In the genomic region with DNA sequence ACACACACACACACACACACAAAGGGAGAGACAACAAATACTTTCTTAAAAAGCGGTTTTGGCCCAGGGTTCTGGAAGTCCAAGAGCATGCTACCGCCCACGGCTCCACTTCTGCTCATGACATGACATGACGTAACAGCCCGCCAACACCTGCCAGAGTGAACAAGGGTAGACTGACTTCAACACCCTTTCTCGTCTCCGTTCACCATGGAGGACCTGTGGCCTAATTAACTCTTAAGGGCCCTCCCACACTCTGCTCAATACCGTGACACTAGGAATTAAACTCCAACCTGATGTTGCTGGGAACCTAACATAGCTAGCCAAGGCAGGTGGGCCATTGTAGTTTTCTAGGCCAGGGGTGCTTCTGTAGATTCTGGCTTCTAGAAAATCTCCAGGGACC, we compare ENCODE assay signal across 22 mouse cellular contexts. TPM values are rescaled to one million over a fixed set of nuclear protein-coding genes. Genes with fewer than 3 reads are reported as not detected.
A peak's percentile ranks its signal among the peaks of the same experiment; 100 is the strongest.
DNase-seq lines count a peak whose midpoint lies in the region; ATAC-seq lines count a peak whose summit lies in the region.
"Had no signal": no experiment of that assay in that cellular context is flagged by ENCODE, and none has a peak within 500 bp of the region (broad histone marks: within the 10 kb centered on the region; RNA-seq: fewer than 3 reads in every experiment).

No protein-coding gene starts in this region.

- no peaks in the 10 kb centered on the region for H3K27me3 ChIP-seq in kidney, embryonic 14.5 days (ENCODE audit: control insufficient read depth, insufficient read depth, low read length)
- H3K27me3 ChIP-seq: forebrain, embryonic 15.5 days; heart, embryonic 15.5 days; hindbrain, embryonic 13.5 days; neural tube, embryonic 15.5 days; stomach, embryonic 15.5 days had no signal

- H3K27ac ChIP-seq in kidney, embryonic 14.5 days (ENCODE audit: low read depth, low read length), result peak overlapping the region; percentile 60; the same call in 1 of the 2 replicates
- H3K27ac ChIP-seq: embryonic facial prominence, embryonic 10.5 days; forebrain, embryonic 15.5 days; heart, adult 2 months; heart, embryonic 15.5 days; hindbrain, embryonic 13.5 days; midbrain, embryonic 12.5 days; neural tube, embryonic 15.5 days; stomach, embryonic 15.5 days had no signal

- H3K4me1 ChIP-seq in kidney, embryonic 14.5 days (ENCODE audit: control insufficient read depth, insufficient read depth, low read length), result peaks cover 10% of the 10 kb centered on the region
- H3K4me1 ChIP-seq: forebrain, embryonic 15.5 days had no signal

- no peaks in the 10 kb centered on the region for H3K9me3 ChIP-seq in kidney, embryonic 14.5 days (ENCODE audit: control insufficient read depth, low read length)
- H3K9me3 ChIP-seq: embryonic facial prominence, embryonic 10.5 days; forebrain, embryonic 15.5 days; heart, embryonic 15.5 days; hindbrain, embryonic 13.5 days; midbrain, embryonic 12.5 days; neural tube, embryonic 15.5 days; stomach, embryonic 15.5 days had no signal

- peak; percentile 66 for DNase-seq in heart, adult 11 months
- no peak for DNase-seq in heart, adult 9 months (ENCODE audit: low spot score in 2 of 2)
- peak; percentile 62 for DNase-seq in kidney, adult 9 months
- no peak for DNase-seq in kidney, postnatal 10 days
- DNase-seq in kidney, postnatal 36 days, result peak; percentile 43 to 51
- DNase-seq: cerebellum, postnatal 10 days; gastrocnemius, postnatal 14 days; heart, adult 2 months; heart, postnatal 36 days; right cerebral cortex, adult 18-20 months; thymus, adult 2 months; thymus, postnatal 4 days had no signal

- WGBS in kidney, embryonic 14.5 days, result 61% methylated on average over 8 of the region's 8 CpGs

- H3K4me3 ChIP-seq in kidney, embryonic 14.5 days (ENCODE audit: low read length), result no peak overlapping the region
- H3K4me3 ChIP-seq: embryonic facial prominence, embryonic 10.5 days; forebrain, embryonic 15.5 days; heart, adult 2 months; heart, embryonic 15.5 days; hindbrain, embryonic 13.5 days; midbrain, embryonic 12.5 days; neural tube, embryonic 15.5 days; stomach, embryonic 15.5 days had no signal

- H3K36me3 ChIP-seq in kidney, embryonic 14.5 days (ENCODE audit: control insufficient read depth, insufficient read depth, low read length), result peaks cover 3% of the 10 kb centered on the region; the same call in 1 of the 2 replicates
- H3K36me3 ChIP-seq: heart, embryonic 15.5 days; stomach, embryonic 15.5 days had no signal

- ATAC-seq in kidney, embryonic 14.5 days (ENCODE audit: low FRiP score, low TSS enrichment), result no peak
- ATAC-seq in CD4-positive, CD25-positive, alpha-beta regulatory T cell, adult 4 months, result no peak
- ATAC-seq: forebrain, embryonic 15.5 days had no signal

- no peak overlapping the region for H3K9ac ChIP-seq in kidney, embryonic 14.5 days (ENCODE audit: low read depth, low read length)
- H3K9ac ChIP-seq: forebrain, embryonic 15.5 days; heart, embryonic 15.5 days; hindbrain, embryonic 13.5 days; midbrain, embryonic 12.5 days; neural tube, embryonic 15.5 days; stomach, embryonic 15.5 days had no signal

- no peak overlapping the region for H3K4me2 ChIP-seq in kidney, embryonic 14.5 days (replicated peaks; ENCODE audit: low read depth, low read length)
- H3K4me2 ChIP-seq: forebrain, embryonic 15.5 days; heart, embryonic 15.5 days; hindbrain, embryonic 13.5 days; liver, embryonic 11.5 days; midbrain, embryonic 12.5 days; neural tube, embryonic 15.5 days; stomach, embryonic 15.5 days had no signal

RNA-seq across cellular contexts. Expression of a gene that starts 8.9 kb away (rescaled TPM):
- 16.7 and 19.8 TPM in 2 replicates for polyA plus RNA-seq in kidney, embryonic 14.5 days (2014; fragmentation: Nextera tagmentation; extraction: Ambion mirVana)
- 10 to 100 TPM; 23.7 to 27.1 TPM for polyA plus RNA-seq in CD4-positive, CD25-positive, alpha-beta regulatory T cell, adult 4 months (2017; shearing (Covaris generic))

RNA-seq across cellular contexts. Expression of a gene that starts 14.5 kb away (rescaled TPM):
- polyA plus RNA-seq in kidney, embryonic 14.5 days (2014; fragmentation: Nextera tagmentation; extraction: Ambion mirVana), result 31.8 and 32.7 TPM in 2 replicates
- polyA plus RNA-seq in CD4-positive, CD25-positive, alpha-beta regulatory T cell, adult 4 months (2017; shearing (Covaris generic)), result 10 to 100 TPM in 1 of 2 experiments, 1 to 10 TPM in 1; 9.6 to 10.3 TPM

RNA-seq across cellular contexts. Expression of a gene that starts 14.5 kb away (rescaled TPM):
- polyA plus RNA-seq in kidney, embryonic 14.5 days (2014; fragmentation: Nextera tagmentation; extraction: Ambion mirVana), result 0.63 and 0.65 TPM in 2 replicates
- under 1 TPM; 0.28 to 0.46 TPM for polyA plus RNA-seq in CD4-positive, CD25-positive, alpha-beta regulatory T cell, adult 4 months (2017; shearing (Covaris generic))

RNA-seq across cellular contexts. Expression of a gene that starts 20.3 kb away (rescaled TPM):
- 29.9 and 146 TPM in 2 replicates for polyA plus RNA-seq in kidney, embryonic 14.5 days (2014; fragmentation: Nextera tagmentation; extraction: Ambion mirVana)
- polyA plus RNA-seq in CD4-positive, CD25-positive, alpha-beta regulatory T cell, adult 4 months (2017; shearing (Covaris generic)), result 1 to 10 TPM; 4.9 to 6.6 TPM

RNA-seq across cellular contexts. Expression of a gene that starts 30.3 kb away (rescaled TPM):
- 229 and 304 TPM in 2 replicates for polyA plus RNA-seq in kidney, embryonic 14.5 days (2014; fragmentation: Nextera tagmentation; extraction: Ambion mirVana)
- polyA plus RNA-seq in CD4-positive, CD25-positive, alpha-beta regulatory T cell, adult 4 months (2017; shearing (Covaris generic)), result 10 to 100 TPM in 1 of 2 experiments, 1 to 10 TPM in 1; 10.0 to 18.7 TPM

Comparison
In these comparisons a context has a peak if more than half of its experiments do, and no peak if none do; other contexts are left out.
1. DNase-seq: peak in heart, adult 11 months (single experiment), kidney, adult 9 months (single experiment) and kidney, postnatal 36 days (2 of 2); none in heart, adult 9 months (0 of 2) and kidney, postnatal 10 days (single experiment).